Mouse (Mus musculus): ENCODE results near the gene Rpia. TPM values are rescaled to one million over a fixed set of nuclear protein-coding genes. Genes with fewer than 3 reads are reported as not detected.

The Rpia gene
- polyA plus RNA-seq, 1 experiment from 2014 or later = 2.4 TPM

DNA sequence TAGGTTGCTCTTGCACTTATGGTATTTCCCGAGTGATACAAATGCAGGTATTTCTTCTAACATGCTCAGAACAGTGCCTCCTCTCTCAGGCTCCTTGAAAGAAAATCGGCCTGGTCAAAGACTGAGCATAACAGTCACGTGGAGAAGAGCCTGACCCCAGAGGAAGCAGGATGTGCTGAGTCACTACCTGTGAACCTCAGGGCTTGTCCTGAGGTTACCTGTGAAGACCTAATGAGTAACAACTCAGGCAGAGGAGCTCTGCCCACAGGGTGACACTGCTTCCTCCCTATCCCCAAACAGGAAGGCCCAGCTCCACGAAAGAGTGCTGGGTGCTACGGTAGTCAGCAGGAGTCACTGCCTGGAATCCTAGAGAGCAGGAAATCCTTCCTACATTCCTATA is 18.3 kb downstream of the Rpia start:
- Histone ChIP-seq H3K9me3 (no peaks in the 10 kb centered on the region), H3K9ac (replicated peaks) (no peak overlapping the region), H3K27ac (replicated peaks) (0 out of 2 replicates have a peak overlapping the region, but pooled peaks have one; percentile 6), H3K4me1 (no peaks in the 10 kb centered on the region), H3K4me2 (replicated peaks) (no peak overlapping the region), H3K4me3 (no peak overlapping the region), H3K36me3 (peaks cover 52% of the 10 kb centered on the region), H3K27me3 (no peaks in the 10 kb centered on the region)
- ATAC-seq (ENCODE audit: low FRiP score, low read depth) = no peak
- 87% methylated on average over 5 of the region's 5 CpGs for WGBS

GRCm38 (mm10) chr6:70768769-70769168 is 23.3 kb downstream of the Rpia start:
- Histone ChIP-seq H3K4me2 (replicated peaks) (no peak overlapping the region), H3K27ac (replicated peaks) (no peak overlapping the region), H3K36me3 (peaks cover 58% of the 10 kb centered on the region), H3K4me1 (no peaks in the 10 kb centered on the region), H3K9ac (replicated peaks) (no peak overlapping the region), H3K9me3 (no peaks in the 10 kb centered on the region), H3K4me3 (no peak overlapping the region), H3K27me3 (no peaks in the 10 kb centered on the region)
- peak; percentile 77 for ATAC-seq (ENCODE audit: low FRiP score, low read depth)
- 41% methylated on average over 6 of the region's 6 CpGs for WGBS

DNA sequence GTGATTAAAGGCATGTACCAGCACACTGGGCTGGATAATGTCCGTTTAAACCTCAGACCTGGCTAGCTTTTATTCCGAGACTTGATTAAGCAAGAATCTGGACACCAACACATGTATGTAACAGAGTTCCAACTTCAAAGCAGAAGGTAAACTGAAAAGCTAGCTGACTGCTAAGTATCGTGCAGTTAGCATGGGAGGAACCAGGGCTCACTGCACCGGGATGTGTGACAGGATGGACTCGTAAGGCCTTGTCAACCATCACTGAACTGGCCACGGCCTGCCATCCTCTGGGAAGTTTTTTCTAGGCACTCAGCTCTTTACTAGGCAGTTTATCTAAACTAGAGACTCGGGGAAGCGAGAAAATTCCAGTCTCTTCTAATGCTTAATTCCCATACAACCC is 27.0 kb downstream of the Rpia start:
- Histone ChIP-seq H3K4me2 (replicated peaks) (no peak overlapping the region), H3K9me3 (no peaks in the 10 kb centered on the region), H3K27ac (replicated peaks) (no peak overlapping the region), H3K4me3 (no peak overlapping the region), H3K36me3 (peaks cover 25% of the 10 kb centered on the region), H3K9ac (replicated peaks) (no peak overlapping the region), H3K4me1 (no peaks in the 10 kb centered on the region), H3K27me3 (no peaks in the 10 kb centered on the region)
- no peak for ATAC-seq (ENCODE audit: low FRiP score, low read depth)
- 90% methylated on average over 8 of the region's 8 CpGs for WGBS

GRCm38 (mm10) chr6:70764551-70764950 is 27.5 kb downstream of the Rpia start:
- no peak for ATAC-seq (ENCODE audit: low FRiP score, low read depth)
- H3K9me3 ChIP-seq = no peaks in the 10 kb centered on the region
- H3K27me3 ChIP-seq = no peaks in the 10 kb centered on the region
- no peaks in the 10 kb centered on the region for H3K4me1 ChIP-seq
- WGBS = 89% methylated on average over 5 of the region's 5 CpGs
- no peak overlapping the region for H3K27ac ChIP-seq (replicated peaks)
- no peak overlapping the region for H3K4me2 ChIP-seq (replicated peaks)
- H3K4me3 ChIP-seq = no peak overlapping the region
- peaks cover 20% of the 10 kb centered on the region for H3K36me3 ChIP-seq
- H3K9ac ChIP-seq (replicated peaks) = no peak overlapping the region

- no peak overlapping the region for H3K9ac ChIP-seq (replicated peaks)
- no peak overlapping the region for H3K27ac ChIP-seq (replicated peaks)
- no peak for ATAC-seq (ENCODE audit: low FRiP score, low read depth)
- H3K27me3 ChIP-seq = no peaks in the 10 kb centered on the region
- 95% methylated on average over 4 of the region's 4 CpGs for WGBS
- no peak overlapping the region for H3K4me3 ChIP-seq
- no peak overlapping the region for H3K4me2 ChIP-seq (replicated peaks)
- no peaks in the 10 kb centered on the region for H3K9me3 ChIP-seq
- peaks cover 20% of the 10 kb centered on the region for H3K36me3 ChIP-seq
- no peaks in the 10 kb centered on the region for H3K4me1 ChIP-seq
These were observed 28.2 kb downstream of the Rpia start for GRCm38 (mm10) chr6:70763881-70764280.

DNA sequence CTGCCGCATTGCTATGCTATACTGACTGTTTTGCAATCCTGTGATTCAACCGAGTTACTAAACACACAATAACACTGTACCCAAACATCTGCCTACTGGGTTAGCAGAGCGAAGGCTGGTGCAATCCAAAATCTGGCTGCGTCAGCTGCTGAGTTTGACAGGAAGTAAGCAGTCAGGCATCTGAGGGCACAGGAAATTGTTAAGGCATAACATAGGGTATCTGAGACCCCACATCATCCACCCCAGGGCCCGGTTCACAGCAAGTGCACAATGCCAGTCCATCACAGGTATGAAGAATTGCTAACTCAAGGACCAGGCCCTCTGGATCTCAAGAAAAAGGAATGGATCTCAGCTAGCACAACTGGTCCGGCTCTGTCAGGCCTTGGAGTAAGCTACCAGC is 29.4 kb downstream of the Rpia start:
- no peaks in the 10 kb centered on the region for H3K4me1 ChIP-seq
- H3K36me3 ChIP-seq = peaks cover 20% of the 10 kb centered on the region
- no peak for ATAC-seq (ENCODE audit: low FRiP score, low read depth)
- H3K27ac ChIP-seq (replicated peaks) = no peak overlapping the region
- H3K4me2 ChIP-seq (replicated peaks) = no peak overlapping the region
- H3K9me3 ChIP-seq = no peaks in the 10 kb centered on the region
- H3K9ac ChIP-seq (replicated peaks) = no peak overlapping the region
- 92% methylated on average over 6 of the region's 6 CpGs for WGBS
- no peaks in the 10 kb centered on the region for H3K27me3 ChIP-seq
- H3K4me3 ChIP-seq = no peak overlapping the region

GRCm38 (mm10) chr6:70760951-70761350 is 31.1 kb downstream of the Rpia start:
- Histone ChIP-seq H3K27me3 (no peaks in the 10 kb centered on the region), H3K4me1 (no peaks in the 10 kb centered on the region), H3K4me2 (replicated peaks) (no peak overlapping the region), H3K27ac (replicated peaks) (no peak overlapping the region), H3K9ac (replicated peaks) (no peak overlapping the region), H3K36me3 (peaks cover 9% of the 10 kb centered on the region; the same call in 1 of the 2 replicates), H3K9me3 (no peaks in the 10 kb centered on the region), H3K4me3 (no peak overlapping the region)
- WGBS = 84% methylated on average over 4 of the region's 4 CpGs
- ATAC-seq (ENCODE audit: low FRiP score, low read depth) = no peak

- Histone ChIP-seq H3K4me2 (replicated peaks) (no peak overlapping the region), H3K4me3 (no peak overlapping the region), H3K27me3 (no peaks in the 10 kb centered on the region), H3K27ac (replicated peaks) (no peak overlapping the region), H3K9me3 (no peaks in the 10 kb centered on the region), H3K36me3 (no peaks in the 10 kb centered on the region), H3K4me1 (no peaks in the 10 kb centered on the region), H3K9ac (replicated peaks) (no peak overlapping the region)
- ATAC-seq (ENCODE audit: low FRiP score, low read depth) = no peak
- 87% methylated on average over 10 of the region's 10 CpGs for WGBS
These were observed 37.2 kb downstream of the Rpia start for GRCm38 (mm10) chr6:70754833-70755232.

DNA sequence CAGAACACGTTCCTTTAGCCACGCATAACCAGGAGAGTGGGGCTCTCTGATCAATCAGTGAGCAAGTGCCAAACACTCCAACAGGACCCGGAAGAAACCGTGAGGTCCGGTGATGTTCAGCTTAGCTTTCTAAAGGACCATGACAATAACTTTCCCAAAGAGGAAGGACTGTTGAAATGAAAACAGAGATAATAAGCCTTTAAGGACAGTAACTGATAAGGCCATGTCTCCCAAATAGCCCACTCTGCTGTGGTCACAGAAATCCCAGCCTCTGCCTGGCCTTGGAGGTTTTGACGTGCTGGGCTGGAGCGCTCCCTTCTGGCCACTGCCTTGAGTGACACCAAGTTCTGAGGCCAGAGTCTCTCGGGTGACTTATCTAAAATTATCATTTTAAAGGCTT is 39.7 kb downstream of the Rpia start:
- Histone ChIP-seq H3K4me2 (replicated peaks) (no peak overlapping the region), H3K27me3 (no peaks in the 10 kb centered on the region), H3K27ac (replicated peaks) (no peak overlapping the region), H3K4me3 (no peak overlapping the region), H3K36me3 (no peaks in the 10 kb centered on the region), H3K4me1 (no peaks in the 10 kb centered on the region), H3K9ac (replicated peaks) (no peak overlapping the region), H3K9me3 (no peaks in the 10 kb centered on the region)
- WGBS = 60% methylated on average over 8 of the region's 8 CpGs
- no peak for ATAC-seq (ENCODE audit: low FRiP score, low read depth)

DNA sequence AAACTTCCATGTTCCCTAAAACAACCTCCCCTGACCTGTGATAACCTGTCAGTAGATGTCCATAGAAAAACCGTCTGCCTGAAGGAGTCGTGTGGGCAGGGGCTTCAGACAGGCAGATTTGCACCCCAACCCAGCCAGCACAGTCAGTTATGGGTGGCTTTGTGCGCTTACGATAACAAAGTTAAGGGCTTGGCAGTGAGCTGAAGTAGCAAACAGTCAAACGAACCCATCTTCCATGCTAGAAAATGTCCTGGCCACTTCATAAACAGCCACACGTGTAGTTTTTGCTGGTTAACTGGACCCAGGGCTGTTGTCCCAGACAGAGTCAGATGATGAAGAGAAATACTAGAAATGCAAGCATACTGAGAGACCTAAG is 40.1 kb downstream of the Rpia start:
- no peak for ATAC-seq (ENCODE audit: low FRiP score, low read depth)

DNA sequence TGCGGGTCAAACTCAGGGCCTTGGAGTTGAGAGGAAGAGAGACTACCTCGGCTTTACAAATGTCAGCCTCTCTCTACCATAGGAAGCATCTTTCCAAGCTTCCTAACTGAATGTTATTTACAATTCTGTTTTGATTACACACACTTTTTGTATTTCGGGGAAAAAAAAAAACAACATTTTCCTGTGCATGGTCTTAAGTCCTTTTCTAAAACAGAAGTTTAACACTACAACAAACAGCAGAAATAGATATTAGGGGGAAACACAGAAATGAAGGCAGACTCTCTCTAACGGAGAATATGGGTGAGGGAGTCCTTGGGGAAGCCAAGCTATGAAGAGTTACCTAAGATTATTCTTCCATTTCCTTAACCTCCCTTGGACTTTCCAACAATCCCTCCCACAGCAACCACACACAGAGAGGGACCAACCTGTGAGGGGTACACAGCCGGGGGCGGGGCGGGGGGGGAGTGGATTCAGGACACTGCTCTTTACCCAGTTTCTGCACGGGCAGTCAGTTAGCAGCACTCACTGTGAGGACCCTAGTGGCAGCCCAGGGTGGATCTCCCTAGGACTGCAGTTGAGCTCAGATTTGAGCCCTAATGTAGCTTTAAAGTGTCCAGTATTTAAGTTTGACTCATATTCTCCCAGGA is 40.7 kb downstream of the Rpia start:
- Histone ChIP-seq H3K27ac (replicated peaks) (no peak overlapping the region), H3K9me3 (no peaks in the 10 kb centered on the region), H3K4me2 (replicated peaks) (no peak overlapping the region), H3K4me3 (no peak overlapping the region), H3K9ac (replicated peaks) (no peak overlapping the region), H3K4me1 (no peaks in the 10 kb centered on the region), H3K27me3 (no peaks in the 10 kb centered on the region), H3K36me3 (no peaks in the 10 kb centered on the region)
- ATAC-seq (ENCODE audit: low FRiP score, low read depth) = no peak
- WGBS = 74% methylated on average over 8 of the region's 8 CpGs

More for the DNA sequence above, 40.1 kb downstream of the Rpia start:
- Histone ChIP-seq H3K36me3 (no peaks in the 10 kb centered on the region), H3K27ac (replicated peaks) (no peak overlapping the region), H3K4me3 (no peak overlapping the region), H3K4me2 (replicated peaks) (no peak overlapping the region), H3K4me1 (no peaks in the 10 kb centered on the region), H3K27me3 (no peaks in the 10 kb centered on the region), H3K9me3 (no peaks in the 10 kb centered on the region), H3K9ac (replicated peaks) (no peak overlapping the region)
- WGBS = 76% methylated on average over 6 of the region's 6 CpGs

DNA sequence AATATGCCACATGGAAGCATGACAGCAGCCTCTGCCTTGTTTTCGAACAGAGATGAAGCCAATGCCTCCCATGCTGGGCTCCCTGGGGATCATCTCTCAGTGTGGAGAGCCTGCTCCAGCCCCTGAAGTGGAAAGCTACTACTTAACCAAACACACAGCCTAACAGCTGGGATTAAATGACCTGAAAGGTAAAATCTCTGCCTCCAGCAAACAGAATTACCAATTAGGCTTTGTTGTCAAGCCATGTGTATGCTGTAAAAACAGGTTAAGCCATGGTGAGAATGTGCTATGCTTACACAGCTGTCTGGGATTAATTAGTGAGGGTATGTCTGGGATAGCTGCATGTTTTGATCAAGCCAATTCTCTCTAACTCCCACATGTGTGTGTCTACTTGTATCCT is 42.3 kb downstream of the Rpia start:
- no peak overlapping the region for H3K27ac ChIP-seq (replicated peaks)
- peak; percentile 56; the same call in 1 of the 2 replicates for ATAC-seq (ENCODE audit: low FRiP score, low read depth)
- H3K4me1 ChIP-seq = no peaks in the 10 kb centered on the region
- no peak overlapping the region for H3K4me2 ChIP-seq (replicated peaks)
- H3K9me3 ChIP-seq = no peaks in the 10 kb centered on the region
- no peak overlapping the region for H3K4me3 ChIP-seq
- no peaks in the 10 kb centered on the region for H3K36me3 ChIP-seq
- no peaks in the 10 kb centered on the region for H3K27me3 ChIP-seq
- no peak overlapping the region for H3K9ac ChIP-seq (replicated peaks)
- WGBS = 21% methylated on average over 1 of the region's 1 CpGs

GRCm38 (mm10) chr6:70747702-70748101 is 44.3 kb downstream of the Rpia start:
- Histone ChIP-seq H3K4me1 (no peaks in the 10 kb centered on the region), H3K9ac (replicated peaks) (no peak overlapping the region), H3K27ac (replicated peaks) (no peak overlapping the region), H3K27me3 (no peaks in the 10 kb centered on the region), H3K4me3 (no peak overlapping the region), H3K4me2 (replicated peaks) (no peak overlapping the region), H3K9me3 (no peaks in the 10 kb centered on the region), H3K36me3 (no peaks in the 10 kb centered on the region)
- ATAC-seq (ENCODE audit: low FRiP score, low read depth) = no peak
- 94% methylated on average over 5 of the region's 5 CpGs for WGBS
